Mouse (Mus musculus) stomach, embryonic 16.5 days (tissue): Measurements from ENCODE around the gene Ltf. TPM values are rescaled to one million over a fixed set of nuclear protein-coding genes. Genes with fewer than 3 reads are reported as not detected.

Source experiments
- ATAC-seq: fragments of 200-750 bp; cut with Nextera tagmentation; 2 replicates; pipeline ENCODE4 v1.8.0; 2017; ENCODE audit warnings: moderate number of reproducible peaks, moderate TSS enrichment; ENCODE audit not compliant: insufficient read depth, low FRiP score
- H3K27ac ChIP-seq: fragments of 300-500 bp; sonication (generic); 2 replicates; pipeline ENCODE4 v1.5.1; 2014; ENCODE audit warnings: low read length
- H3K27me3 ChIP-seq: fragments of 300-500 bp; sonication (generic); 2 replicates; pipeline ENCODE4 v1.6.1; 2014; ENCODE audit warnings: low read length, control low read depth, mixed read lengths; ENCODE audit not compliant: control insufficient read depth, insufficient read depth
- H3K36me3 ChIP-seq: fragments of 300-500 bp; sonication (generic); 2 replicates; pipeline ENCODE4 v1.6.1; 2014; ENCODE audit warnings: low read length; ENCODE audit not compliant: control insufficient read depth, insufficient read depth
- H3K4me1 ChIP-seq: fragments of 300-500 bp; sonication (generic); 2 replicates; pipeline ENCODE4 v1.6.1; 2014; ENCODE audit warnings: low read length, control low read depth, mixed read lengths; ENCODE audit not compliant: control insufficient read depth, insufficient read depth
- H3K4me2 ChIP-seq: fragments of 300-500 bp; sonication (generic); 2 replicates; pipeline ENCODE4 v1.6.1; 2014; ENCODE audit warnings: low read depth, low read length, mixed read lengths
- H3K4me3 ChIP-seq: fragments of 300-500 bp; sonication (generic); replicated peaks from 2 replicates; pipeline ENCODE4 v1.5.1; 2014; ENCODE audit warnings: mild to moderate bottlenecking, low read length
- H3K9ac ChIP-seq: fragments of 300-500 bp; sonication (generic); 2 replicates; pipeline ENCODE4 v1.6.1; 2014; ENCODE audit warnings: low read length
- H3K9me3 ChIP-seq: fragments of 300-500 bp; sonication (generic); replicated peaks from 2 replicates; pipeline ENCODE4 v1.6.1; 2016; ENCODE audit warnings: low read length, control low read depth; ENCODE audit not compliant: control insufficient read depth
- WGBS: fragments of 180-500 bp; shearing (Covaris S2); extraction: QIAGEN DNeasy Blood & Tissue Kit; methylation state at CpG from one replicate; pipeline ENCODE4 v1.1.7; 2014; 5-methylcytosine and 5-hydroxymethylcytosine counted together
- polyA plus RNA-seq: library from polyadenylated mRNA; unstranded; fragments of >200 nt; fragmentation: Nextera tagmentation; extraction: Ambion mirVana; gene quantifications from 2 replicates; pipeline ENCODE4 v1.2.1, GENCODE M21; 2015

Gene Ltf
- 39.5 and 58.3 TPM in 2 replicates for polyA plus RNA-seq

DNA sequence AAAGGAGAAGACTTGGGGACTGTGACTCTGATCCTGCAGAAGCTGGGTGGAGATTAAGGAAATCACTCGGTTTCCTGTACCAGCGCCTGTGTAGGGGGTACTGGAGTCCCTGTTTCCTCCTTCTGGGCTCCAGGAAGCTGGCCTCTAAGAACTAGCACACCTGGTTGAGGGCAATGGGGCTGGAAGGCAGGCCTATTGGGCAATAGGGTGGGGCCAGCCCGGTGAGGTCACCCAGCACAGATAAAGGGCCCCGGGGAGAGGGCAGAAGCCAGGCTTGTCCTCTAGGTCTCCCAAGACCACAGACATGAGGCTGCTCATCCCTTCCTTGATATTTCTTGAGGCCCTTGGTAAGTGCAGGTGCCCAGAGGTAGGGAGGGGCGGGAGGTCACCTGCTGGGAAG, at the start of gene Ltf:
TSS of gene Ltf (plus strand) at position 250 of the 400 bp plus-strand sequence.
- Histone ChIP-seq H3K4me1 (no peaks in the 10 kb centered on the region), H3K27me3 (no peaks in the 10 kb centered on the region), H3K9ac (no peak within 1 kb of the TSS; the same call in 1 of the 2 replicates), H3K4me3 (no peak within 1 kb of the TSS), H3K4me2 (no peak within 1 kb of the TSS), H3K36me3 (no peaks in the 10 kb centered on the region), H3K27ac (no peak within 1 kb of the TSS), H3K9me3 (no peaks in the 10 kb centered on the region)
- peak; percentile 53; the same call in 1 of the 2 replicates for ATAC-seq
- WGBS = 64% methylated on average over 5 of the region's 5 CpGs

DNA sequence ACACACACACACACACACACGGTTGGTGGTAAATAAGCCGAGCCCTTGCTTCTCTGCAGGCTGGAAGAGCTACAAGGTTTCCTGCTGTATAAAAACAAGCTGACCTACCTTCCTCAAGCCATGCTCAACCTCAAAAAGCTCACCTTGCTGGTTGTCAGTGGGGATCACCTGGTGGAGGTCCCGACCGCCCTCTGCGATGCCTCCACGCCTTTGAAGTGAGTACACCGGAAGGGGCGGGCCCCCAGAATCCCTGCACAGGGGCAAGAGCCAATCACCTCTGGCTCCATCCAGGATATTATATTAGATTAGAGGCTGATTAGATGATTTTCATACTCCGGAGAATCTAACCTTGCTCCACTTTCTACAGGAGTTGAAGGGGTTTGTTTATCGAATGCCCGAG, 39.7 kb upstream of the Ltf start:
- H3K36me3 ChIP-seq = no peaks in the 10 kb centered on the region
- no peak overlapping the region for H3K4me2 ChIP-seq
- 87% methylated on average over 11 of the region's 11 CpGs for WGBS
- H3K27ac ChIP-seq = no peak overlapping the region
- no peak overlapping the region for H3K4me3 ChIP-seq
- no peaks in the 10 kb centered on the region for H3K9me3 ChIP-seq
- no peak overlapping the region for H3K9ac ChIP-seq
- no peaks in the 10 kb centered on the region for H3K27me3 ChIP-seq
- ATAC-seq = no peak
- no peaks in the 10 kb centered on the region for H3K4me1 ChIP-seq

DNA sequence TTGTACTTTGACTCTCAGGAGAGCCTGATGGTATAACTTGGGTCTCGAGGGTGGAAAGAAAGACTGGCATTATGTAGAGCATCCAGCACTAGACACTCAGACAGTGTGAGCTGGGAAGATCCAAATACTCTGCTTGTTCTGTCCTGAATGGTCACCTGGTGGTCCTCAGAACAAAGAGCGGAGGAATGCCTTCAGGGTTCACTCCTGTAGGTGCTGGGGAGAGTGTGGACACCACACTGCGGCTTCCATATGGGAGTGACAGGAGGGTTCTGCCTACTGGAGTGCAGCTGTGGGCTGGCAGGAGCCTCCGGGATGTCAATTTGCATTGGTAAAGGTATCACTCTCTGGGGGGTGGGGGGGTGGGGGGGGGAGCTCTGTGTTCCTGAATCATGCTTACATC, 36.7 kb upstream of the Ltf start:
- Histone ChIP-seq H3K36me3 (no peaks in the 10 kb centered on the region), H3K9me3 (no peaks in the 10 kb centered on the region), H3K4me1 (no peaks in the 10 kb centered on the region), H3K27ac (no peak overlapping the region), H3K27me3 (no peaks in the 10 kb centered on the region), H3K9ac (no peak overlapping the region), H3K4me3 (no peak overlapping the region), H3K4me2 (no peak overlapping the region)
- ATAC-seq = no peak
- WGBS = 67% methylated on average over 4 of the region's 4 CpGs

DNA sequence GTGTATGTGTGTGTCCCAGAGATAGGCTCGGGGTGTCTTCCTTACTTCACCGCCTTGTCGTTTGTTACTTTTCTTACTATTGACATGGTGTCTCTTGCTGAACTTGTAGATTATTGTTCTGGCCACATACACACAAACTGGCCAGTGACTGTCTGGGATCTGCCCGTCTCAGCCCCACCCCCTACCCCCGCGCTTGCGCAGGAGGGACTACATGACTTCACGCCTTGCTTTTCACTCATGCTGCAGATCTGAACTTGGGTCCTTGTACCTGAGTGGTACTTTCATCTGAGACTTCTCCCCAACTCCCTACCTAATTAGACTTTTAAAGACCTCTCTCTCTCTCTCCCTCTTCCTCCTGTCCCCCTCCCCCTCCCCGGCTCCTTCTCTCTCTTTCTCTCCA, 35.0 kb upstream of the Ltf start:
- no peak for ATAC-seq
- 90% methylated on average over 9 of the region's 9 CpGs for WGBS
- no peak overlapping the region for H3K4me2 ChIP-seq
- no peaks in the 10 kb centered on the region for H3K4me1 ChIP-seq
- H3K4me3 ChIP-seq = no peak overlapping the region
- H3K27ac ChIP-seq = no peak overlapping the region
- H3K36me3 ChIP-seq = no peaks in the 10 kb centered on the region
- no peaks in the 10 kb centered on the region for H3K9me3 ChIP-seq
- H3K27me3 ChIP-seq = no peaks in the 10 kb centered on the region
- H3K9ac ChIP-seq = no peak overlapping the region

DNA sequence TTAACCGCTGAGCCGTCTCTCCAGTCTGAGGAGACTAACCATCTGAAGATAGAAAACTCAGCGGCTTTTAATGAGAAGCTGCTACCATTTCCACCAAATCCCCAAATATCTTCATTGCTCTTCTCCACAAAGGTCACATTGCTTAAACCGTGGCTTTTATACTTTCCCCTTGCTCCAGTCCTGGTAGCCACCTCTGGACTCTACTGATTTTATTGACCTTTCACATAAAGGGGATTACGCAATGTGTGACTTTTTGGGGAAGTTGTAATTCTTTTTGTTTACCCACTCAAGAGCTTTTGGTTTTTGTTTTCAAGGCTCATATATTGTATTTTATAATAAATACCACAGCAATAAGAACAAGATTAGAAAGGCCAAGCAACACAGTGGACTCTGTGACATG, 33.5 kb upstream of the Ltf start:
- Histone ChIP-seq H3K4me2 (no peak overlapping the region), H3K4me3 (no peak overlapping the region), H3K36me3 (no peaks in the 10 kb centered on the region), H3K9me3 (no peaks in the 10 kb centered on the region), H3K9ac (no peak overlapping the region), H3K27me3 (no peaks in the 10 kb centered on the region), H3K4me1 (no peaks in the 10 kb centered on the region), H3K27ac (no peak overlapping the region)
- WGBS = 91% methylated on average over 5 of the region's 5 CpGs
- ATAC-seq = no peak

DNA sequence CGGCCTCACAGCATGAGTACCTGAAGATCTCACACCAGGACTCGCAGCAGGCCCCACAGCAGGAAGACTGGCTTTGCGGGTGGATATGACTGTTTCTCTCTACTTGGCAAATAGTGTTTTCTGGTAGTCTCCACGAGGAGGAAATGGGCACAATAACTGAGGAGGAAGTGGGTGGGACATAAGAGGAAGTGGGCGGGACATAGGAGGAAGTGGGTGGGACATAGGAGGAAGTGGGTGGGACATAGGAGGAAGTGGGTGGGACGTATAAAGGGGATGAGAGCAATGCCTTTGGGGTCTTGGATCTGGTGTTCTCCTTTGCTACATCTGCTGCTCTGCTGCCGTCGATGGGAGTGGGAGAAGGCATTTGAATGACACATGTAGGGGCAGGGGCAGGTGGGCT, 33.1 kb upstream of the Ltf start:
- Histone ChIP-seq H3K36me3 (no peaks in the 10 kb centered on the region), H3K27me3 (no peaks in the 10 kb centered on the region), H3K9me3 (no peaks in the 10 kb centered on the region), H3K27ac (no peak overlapping the region), H3K4me1 (no peaks in the 10 kb centered on the region), H3K4me3 (no peak overlapping the region), H3K4me2 (no peak overlapping the region), H3K9ac (no peak overlapping the region)
- WGBS = 87% methylated on average over 8 of the region's 8 CpGs
- no peak for ATAC-seq

DNA sequence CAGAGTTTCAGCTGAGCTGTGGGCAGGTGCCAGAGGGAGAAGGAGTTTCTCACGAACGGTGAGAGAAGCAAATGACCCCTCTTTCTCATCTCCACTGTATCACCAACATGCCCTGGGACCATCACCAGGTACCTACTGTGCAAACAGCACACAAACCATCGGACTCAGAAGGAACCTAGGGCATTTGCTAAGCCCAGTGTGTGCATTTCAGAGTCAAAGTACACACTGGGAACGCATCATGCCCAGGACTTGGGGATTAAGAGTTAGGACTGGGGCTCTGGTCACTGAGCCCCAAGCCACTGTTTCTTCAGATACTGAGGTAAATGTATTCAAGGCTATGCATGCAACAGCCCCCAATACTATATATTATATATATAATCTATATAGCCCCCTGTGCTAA, 31.7 kb upstream of the Ltf start:
- 66% methylated on average over 4 of the region's 4 CpGs for WGBS
- Histone ChIP-seq H3K4me2 (no peak overlapping the region), H3K27me3 (no peaks in the 10 kb centered on the region), H3K36me3 (no peaks in the 10 kb centered on the region), H3K9ac (no peak overlapping the region), H3K9me3 (no peaks in the 10 kb centered on the region), H3K27ac (no peak overlapping the region), H3K4me3 (no peak overlapping the region), H3K4me1 (no peaks in the 10 kb centered on the region)
- no peak for ATAC-seq

DNA sequence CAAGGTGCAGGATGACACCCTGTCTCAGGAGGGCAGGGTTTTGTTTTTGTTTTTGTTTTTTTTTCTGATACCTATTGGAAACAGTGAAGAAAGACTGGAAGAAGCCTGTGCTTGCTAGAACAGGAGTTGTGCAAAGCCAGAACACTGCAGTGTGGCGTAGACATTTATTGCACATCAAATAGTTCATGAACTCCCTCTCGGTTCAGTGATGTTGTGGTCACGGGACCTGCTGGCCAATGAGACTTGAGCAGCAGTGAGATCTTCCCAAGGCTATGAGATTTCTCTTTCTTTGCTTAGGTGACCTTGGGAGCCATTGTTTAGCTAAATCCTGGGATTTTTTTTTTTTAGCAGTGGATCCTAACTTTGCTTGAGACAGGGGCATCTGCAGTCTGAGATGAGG, 31.0 kb upstream of the Ltf start:
- H3K36me3 ChIP-seq = no peaks in the 10 kb centered on the region
- no peak overlapping the region for H3K9ac ChIP-seq
- no peaks in the 10 kb centered on the region for H3K27me3 ChIP-seq
- no peak overlapping the region for H3K27ac ChIP-seq
- 68% methylated on average over 3 of the region's 3 CpGs for WGBS
- ATAC-seq = no peak
- no peaks in the 10 kb centered on the region for H3K4me1 ChIP-seq
- H3K4me3 ChIP-seq = no peak overlapping the region
- H3K4me2 ChIP-seq = no peak overlapping the region
- H3K9me3 ChIP-seq = no peaks in the 10 kb centered on the region

DNA sequence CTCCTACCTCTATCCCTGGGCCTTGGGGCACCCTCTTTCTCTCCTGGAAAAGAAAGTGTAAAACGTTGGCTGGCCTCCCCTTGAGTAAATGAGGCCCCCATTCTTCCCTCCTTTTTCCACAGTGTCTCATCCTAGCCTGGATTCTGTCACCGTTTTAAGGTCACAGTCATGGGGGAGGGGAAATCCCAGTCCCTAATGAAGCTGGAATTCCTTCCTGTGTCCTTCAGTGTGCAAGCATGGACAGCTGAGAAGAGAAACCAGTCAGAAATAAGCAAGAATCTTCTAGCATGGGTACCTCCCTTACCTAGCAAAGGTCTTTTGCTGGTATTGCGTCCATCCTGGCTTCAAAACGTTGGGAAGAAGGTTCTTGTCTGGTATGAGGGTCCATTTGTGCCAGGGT, 29.9 kb upstream of the Ltf start:
- H3K27ac ChIP-seq = no peak overlapping the region
- H3K4me1 ChIP-seq = no peaks in the 10 kb centered on the region
- no peak overlapping the region for H3K4me3 ChIP-seq
- no peaks in the 10 kb centered on the region for H3K36me3 ChIP-seq
- no peaks in the 10 kb centered on the region for H3K9me3 ChIP-seq
- no peak overlapping the region for H3K9ac ChIP-seq
- 60% methylated on average over 4 of the region's 4 CpGs for WGBS
- no peak for ATAC-seq
- no peak overlapping the region for H3K4me2 ChIP-seq
- no peaks in the 10 kb centered on the region for H3K27me3 ChIP-seq

DNA sequence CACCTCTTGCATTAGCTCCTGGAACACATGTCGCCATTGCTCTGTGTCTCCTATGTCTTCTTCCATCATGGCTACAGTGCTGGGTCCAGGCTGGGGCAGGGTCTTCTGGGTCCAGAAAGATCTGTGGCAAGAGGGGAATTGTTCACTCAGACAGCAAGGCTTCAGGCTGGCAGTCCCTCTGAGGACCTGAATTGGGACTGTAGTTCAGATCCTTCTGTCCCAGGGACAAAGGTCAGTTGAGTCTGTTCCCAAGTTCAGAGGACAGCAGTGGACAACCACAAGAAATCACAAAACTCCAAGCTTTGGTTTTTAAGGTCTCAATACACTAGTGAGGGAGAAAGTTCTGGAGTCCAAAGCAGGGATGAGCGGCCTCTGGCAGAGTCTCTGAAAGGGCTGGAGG, 29.5 kb upstream of the Ltf start:
- no peaks in the 10 kb centered on the region for H3K36me3 ChIP-seq
- H3K9ac ChIP-seq = no peak overlapping the region
- WGBS = 93% methylated on average over 2 of the region's 2 CpGs
- ATAC-seq = no peak
- no peaks in the 10 kb centered on the region for H3K4me1 ChIP-seq
- H3K27ac ChIP-seq = no peak overlapping the region
- no peaks in the 10 kb centered on the region for H3K9me3 ChIP-seq
- H3K4me3 ChIP-seq = no peak overlapping the region
- no peaks in the 10 kb centered on the region for H3K27me3 ChIP-seq
- no peak overlapping the region for H3K4me2 ChIP-seq
